Mouse (Mus musculus): ENCODE results near the gene F11r. TPM values are rescaled to one million over a fixed set of nuclear protein-coding genes. Genes with fewer than 3 reads are reported as not detected.
A peak's percentile ranks its signal among the peaks of the same experiment; 100 is the strongest.

The F11r gene
- polyA plus RNA-seq, 1 experiment from 2014 or later, result 13.4 TPM

DNA sequence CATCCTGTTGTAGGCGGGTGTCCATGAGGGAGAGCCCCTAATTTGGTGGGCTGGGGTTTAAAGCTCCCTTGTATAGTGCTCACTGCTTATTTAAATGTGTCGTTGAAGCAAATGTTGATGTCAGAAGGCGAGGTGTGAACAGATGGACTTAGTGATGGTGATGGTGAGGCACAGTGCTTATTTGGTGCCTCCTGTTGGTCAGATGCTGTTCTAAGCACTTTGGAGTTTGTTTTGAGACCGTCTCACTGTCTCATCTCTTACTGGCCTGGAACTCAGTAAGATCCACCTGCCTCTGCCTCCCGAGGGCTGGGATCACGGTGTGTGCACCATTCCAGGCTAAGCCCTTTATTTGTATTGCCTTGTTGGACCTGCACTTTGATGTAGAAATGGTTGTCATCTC is 17.6 kb downstream of the F11r start:
- no peak overlapping the region for H3K4me2 ChIP-seq (ENCODE audit: low read depth, low read length, severe bottlenecking)
- DNase-seq (ENCODE audit: low spot score) (no peak), ATAC-seq (replicated peaks; ENCODE audit: low FRiP score) (no peak)
- no peaks in the 10 kb centered on the region for H3K9me3 ChIP-seq (ENCODE audit: control insufficient read depth, low read length)
- H3K4me1 ChIP-seq (replicated peaks; ENCODE audit: control insufficient read depth, insufficient read depth, low read length), result peaks cover 3% of the 10 kb centered on the region; the same call in 1 of the 2 replicates
- no peak overlapping the region for H3K27ac ChIP-seq (ENCODE audit: low read depth, low read length)
- 83% methylated on average over 6 of the region's 6 CpGs for WGBS
- H3K27me3 ChIP-seq (ENCODE audit: control insufficient read depth, insufficient read depth, low read length), result no peaks in the 10 kb centered on the region
- H3K36me3 ChIP-seq (ENCODE audit: control insufficient read depth, insufficient read depth, low read length), result no peaks in the 10 kb centered on the region
- H3K9ac ChIP-seq (ENCODE audit: low read length), result no peak overlapping the region
- no peak overlapping the region for H3K4me3 ChIP-seq (ENCODE audit: low read depth, low read length)

DNA sequence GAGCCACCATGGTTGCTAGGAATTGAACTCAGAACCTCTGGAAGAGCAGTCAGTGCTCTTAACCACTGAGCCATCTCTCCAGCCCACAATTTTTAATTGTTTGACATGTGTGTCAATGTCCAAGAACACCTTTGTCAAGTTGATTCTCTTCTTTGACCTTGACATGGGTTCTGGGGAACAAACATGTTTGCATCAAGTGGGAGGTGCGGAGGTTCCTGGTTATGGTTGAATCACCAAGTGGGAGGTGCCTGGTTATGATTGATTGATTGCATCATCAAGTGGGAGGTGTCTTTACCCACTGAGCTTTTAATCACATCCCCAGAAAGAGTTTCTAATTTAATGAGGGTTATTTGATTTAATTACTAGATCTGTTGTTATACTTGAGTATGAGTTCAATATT is 20.2 kb downstream of the F11r start:
- Histone ChIP-seq H3K4me1 (replicated peaks; ENCODE audit: control insufficient read depth, insufficient read depth, low read length) (peaks cover 7% of the 10 kb centered on the region; the same call in 1 of the 2 replicates), H3K27me3 (ENCODE audit: control insufficient read depth, insufficient read depth, low read length) (no peaks in the 10 kb centered on the region), H3K4me3 (ENCODE audit: low read depth, low read length) (no peak overlapping the region), H3K4me2 (ENCODE audit: low read depth, low read length, severe bottlenecking) (no peak overlapping the region), H3K9ac (ENCODE audit: low read length) (no peak overlapping the region), H3K27ac (ENCODE audit: low read depth, low read length) (no peak overlapping the region), H3K36me3 (ENCODE audit: control insufficient read depth, insufficient read depth, low read length) (no peaks in the 10 kb centered on the region), H3K9me3 (ENCODE audit: control insufficient read depth, low read length) (no peaks in the 10 kb centered on the region)
- DNase-seq (ENCODE audit: low spot score) (no peak), ATAC-seq (replicated peaks; ENCODE audit: low FRiP score) (no peak)
- 100% methylated on average over 1 of the region's 1 CpGs for WGBS

DNA sequence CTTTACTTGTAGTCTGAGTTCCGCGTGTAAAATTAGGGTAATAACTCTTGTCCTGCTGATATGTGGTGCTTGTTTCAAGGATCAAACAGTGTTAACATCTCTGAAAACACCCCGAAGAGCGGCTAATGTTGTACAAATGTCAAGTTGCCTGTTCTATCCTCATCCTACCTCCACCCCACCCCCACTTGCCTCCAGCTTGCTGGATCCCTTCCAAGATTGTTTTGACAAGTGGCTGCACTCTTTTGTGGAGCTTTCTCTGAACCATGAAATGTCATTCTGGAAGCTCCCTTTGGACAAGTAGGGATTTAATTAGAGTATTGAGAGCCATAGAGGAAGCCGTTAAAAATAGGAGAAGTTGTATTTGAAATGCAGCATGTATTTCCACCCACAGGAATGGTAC is 22.5 kb downstream of the F11r start:
- 39% methylated on average over 5 of the region's 5 CpGs for WGBS
- ATAC-seq (replicated peaks; ENCODE audit: low FRiP score), result peak; percentile 45; the same call in 1 of the 2 replicates
- H3K9me3 ChIP-seq (ENCODE audit: control insufficient read depth, low read length), result no peaks in the 10 kb centered on the region
- peaks cover 7% of the 10 kb centered on the region; the same call in 1 of the 2 replicates for H3K4me1 ChIP-seq (replicated peaks; ENCODE audit: control insufficient read depth, insufficient read depth, low read length)
- H3K4me3 ChIP-seq (ENCODE audit: low read depth, low read length), result no peak overlapping the region
- H3K27me3 ChIP-seq (ENCODE audit: control insufficient read depth, insufficient read depth, low read length), result no peaks in the 10 kb centered on the region
- no peak for DNase-seq (ENCODE audit: low spot score)
- H3K4me2 ChIP-seq (ENCODE audit: low read depth, low read length, severe bottlenecking), result no peak overlapping the region
- H3K9ac ChIP-seq (ENCODE audit: low read length), result no peak overlapping the region
- no peak overlapping the region for H3K27ac ChIP-seq (ENCODE audit: low read depth, low read length)
- H3K36me3 ChIP-seq (ENCODE audit: control insufficient read depth, insufficient read depth, low read length), result no peaks in the 10 kb centered on the region

DNA sequence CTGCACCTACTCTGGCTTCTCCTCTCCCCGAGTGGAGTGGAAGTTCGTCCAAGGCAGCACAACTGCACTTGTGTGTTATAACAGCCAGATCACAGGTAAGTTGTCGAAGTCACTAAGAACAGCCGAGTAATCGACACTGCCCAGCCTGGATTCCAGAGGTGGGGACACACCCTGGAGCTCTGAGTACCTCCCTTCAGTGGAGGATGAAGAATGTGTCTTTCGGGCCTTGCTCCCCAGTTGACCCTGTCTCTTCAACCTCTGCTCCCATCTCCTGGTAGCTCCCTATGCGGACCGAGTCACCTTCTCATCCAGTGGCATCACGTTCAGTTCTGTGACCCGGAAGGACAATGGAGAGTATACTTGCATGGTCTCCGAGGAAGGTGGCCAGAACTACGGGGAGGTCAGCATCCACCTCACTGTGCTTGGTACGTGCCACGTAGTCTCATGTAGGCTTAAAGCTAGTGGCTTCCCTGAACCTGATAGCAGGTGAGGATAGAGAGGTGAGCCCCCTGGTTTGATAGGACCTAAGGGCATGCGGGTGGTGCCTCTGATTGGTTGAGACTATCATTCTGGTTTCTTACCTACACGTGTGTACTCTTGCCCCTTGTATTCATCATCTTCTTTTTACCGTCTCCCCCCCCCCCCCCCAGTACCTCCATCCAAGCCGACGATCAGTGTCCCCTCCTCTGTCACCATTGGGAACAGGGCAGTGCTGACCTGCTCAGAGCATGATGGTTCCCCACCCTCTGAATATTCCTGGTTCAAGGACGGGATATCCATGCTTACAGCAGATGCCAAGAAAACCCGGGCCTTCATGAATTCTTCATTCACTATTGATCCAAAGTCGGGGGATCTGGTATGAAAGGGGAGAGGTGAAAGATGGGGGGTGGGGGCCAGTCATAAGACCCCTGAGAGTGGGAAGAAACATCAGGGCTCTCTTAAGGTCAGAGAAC is 23.5 kb downstream of the F11r start:
- Histone ChIP-seq H3K36me3 (ENCODE audit: control insufficient read depth, insufficient read depth, low read length) (no peaks in the 10 kb centered on the region), H3K4me2 (ENCODE audit: low read depth, low read length, severe bottlenecking) (no peak overlapping the region), H3K27ac (ENCODE audit: low read depth, low read length) (no peak overlapping the region), H3K4me1 (replicated peaks; ENCODE audit: control insufficient read depth, insufficient read depth, low read length) (peaks cover 7% of the 10 kb centered on the region; the same call in 1 of the 2 replicates), H3K27me3 (ENCODE audit: control insufficient read depth, insufficient read depth, low read length) (no peaks in the 10 kb centered on the region), H3K9ac (ENCODE audit: low read length) (no peak overlapping the region), H3K4me3 (ENCODE audit: low read depth, low read length) (no peak overlapping the region), H3K9me3 (ENCODE audit: control insufficient read depth, low read length) (no peaks in the 10 kb centered on the region)
- 88% methylated on average over 22 of the region's 22 CpGs for WGBS
- DNase-seq (ENCODE audit: low spot score), result no peak
- ATAC-seq (replicated peaks; ENCODE audit: low FRiP score), result no peak

DNA sequence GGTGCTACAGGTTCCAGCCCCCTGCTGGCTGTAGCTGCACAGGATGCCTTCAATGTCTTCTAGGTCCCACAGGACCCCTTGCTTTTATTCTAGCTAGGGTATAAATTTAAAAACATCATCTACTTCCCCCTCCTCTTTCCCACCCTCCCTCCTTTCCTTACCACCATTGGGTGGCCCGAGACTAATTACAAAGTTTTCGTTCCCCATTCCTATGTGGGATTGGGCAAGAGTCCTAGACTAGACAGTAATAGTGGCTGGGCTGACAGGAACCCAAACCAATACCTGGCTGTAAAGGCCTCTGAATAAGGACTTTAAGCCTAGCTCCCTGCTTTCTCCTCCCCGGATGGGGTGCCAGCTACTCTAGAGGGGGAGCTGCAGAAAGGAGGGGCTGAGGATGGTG is 25.8 kb downstream of the F11r start:
- no peak overlapping the region for H3K4me2 ChIP-seq (ENCODE audit: low read depth, low read length, severe bottlenecking)
- no peak overlapping the region for H3K9ac ChIP-seq (ENCODE audit: low read length)
- no peaks in the 10 kb centered on the region for H3K27me3 ChIP-seq (ENCODE audit: control insufficient read depth, insufficient read depth, low read length)
- ATAC-seq (replicated peaks; ENCODE audit: low FRiP score) (no peak), DNase-seq (ENCODE audit: low spot score) (no peak)
- no peaks in the 10 kb centered on the region for H3K9me3 ChIP-seq (ENCODE audit: control insufficient read depth, low read length)
- H3K4me1 ChIP-seq (replicated peaks; ENCODE audit: control insufficient read depth, insufficient read depth, low read length), result peaks cover 7% of the 10 kb centered on the region; the same call in 1 of the 2 replicates
- WGBS, result 94% methylated on average over 3 of the region's 3 CpGs
- H3K36me3 ChIP-seq (ENCODE audit: control insufficient read depth, insufficient read depth, low read length), result no peaks in the 10 kb centered on the region
- H3K27ac ChIP-seq (ENCODE audit: low read depth, low read length), result no peak overlapping the region
- H3K4me3 ChIP-seq (ENCODE audit: low read depth, low read length), result no peak overlapping the region

DNA sequence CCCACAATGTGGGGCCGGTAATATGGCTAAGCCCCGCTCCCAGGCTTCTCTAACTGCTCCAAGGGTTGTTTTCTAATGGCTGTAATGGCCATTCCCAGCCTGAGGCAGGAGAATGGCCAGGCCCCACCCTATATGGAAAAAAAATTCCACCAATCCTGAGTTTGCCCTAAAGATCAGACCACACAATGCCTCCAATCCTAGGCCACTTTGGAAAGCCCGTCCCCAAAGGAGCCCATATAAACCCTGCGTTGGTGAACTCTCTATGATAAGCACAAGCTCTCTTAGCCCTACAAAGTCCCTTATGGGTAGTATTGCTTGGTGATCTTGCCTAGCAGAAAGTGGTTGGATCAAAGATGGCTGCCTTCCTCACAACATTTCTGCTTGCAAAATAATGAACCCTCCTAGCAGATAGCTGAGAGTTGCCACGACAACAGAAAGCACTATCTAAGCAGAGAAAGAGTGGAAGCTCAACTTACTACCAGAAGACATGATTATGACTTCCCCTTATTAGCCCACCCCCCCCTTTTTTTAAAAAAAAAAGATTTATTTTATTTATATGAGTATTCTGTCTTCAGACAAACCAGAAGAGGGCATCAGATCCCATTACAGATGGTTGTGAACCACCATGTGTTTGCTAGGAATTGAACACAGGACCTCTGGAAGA is 28.5 kb downstream of the F11r start:
- Histone ChIP-seq H3K4me3 (ENCODE audit: low read depth, low read length) (no peak overlapping the region), H3K9me3 (ENCODE audit: control insufficient read depth, low read length) (no peaks in the 10 kb centered on the region), H3K4me1 (replicated peaks; ENCODE audit: control insufficient read depth, insufficient read depth, low read length) (no peaks in the 10 kb centered on the region), H3K36me3 (ENCODE audit: control insufficient read depth, insufficient read depth, low read length) (no peaks in the 10 kb centered on the region), H3K27me3 (ENCODE audit: control insufficient read depth, insufficient read depth, low read length) (no peaks in the 10 kb centered on the region), H3K9ac (ENCODE audit: low read length) (no peak overlapping the region), H3K27ac (ENCODE audit: low read depth, low read length) (no peak overlapping the region), H3K4me2 (ENCODE audit: low read depth, low read length, severe bottlenecking) (no peak overlapping the region)
- ATAC-seq (replicated peaks; ENCODE audit: low FRiP score), result no peak
- WGBS, result 92% methylated on average over 5 of the region's 5 CpGs
- no peak for DNase-seq (ENCODE audit: low spot score)

DNA sequence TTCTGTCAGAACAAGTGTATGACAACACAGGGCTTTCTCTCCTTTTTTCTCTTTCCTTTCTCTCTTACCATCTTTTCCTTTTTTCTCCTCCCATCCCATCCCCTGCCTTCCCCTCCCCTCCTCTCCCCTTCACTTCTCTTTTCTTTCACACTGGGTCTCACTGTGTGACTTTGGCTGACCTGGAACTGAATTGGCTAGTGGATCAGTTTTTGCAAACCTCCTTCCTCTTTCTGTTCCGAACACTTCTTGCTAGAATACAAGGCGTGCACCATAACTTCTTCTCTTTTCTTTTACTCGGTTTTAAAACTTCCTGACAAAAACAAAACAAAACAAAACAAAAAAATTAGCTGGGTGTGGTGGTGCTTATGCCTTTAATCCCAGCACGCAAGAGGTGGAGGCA is 29.2 kb downstream of the F11r start:
- DNase-seq (ENCODE audit: low spot score), result no peak

DNA sequence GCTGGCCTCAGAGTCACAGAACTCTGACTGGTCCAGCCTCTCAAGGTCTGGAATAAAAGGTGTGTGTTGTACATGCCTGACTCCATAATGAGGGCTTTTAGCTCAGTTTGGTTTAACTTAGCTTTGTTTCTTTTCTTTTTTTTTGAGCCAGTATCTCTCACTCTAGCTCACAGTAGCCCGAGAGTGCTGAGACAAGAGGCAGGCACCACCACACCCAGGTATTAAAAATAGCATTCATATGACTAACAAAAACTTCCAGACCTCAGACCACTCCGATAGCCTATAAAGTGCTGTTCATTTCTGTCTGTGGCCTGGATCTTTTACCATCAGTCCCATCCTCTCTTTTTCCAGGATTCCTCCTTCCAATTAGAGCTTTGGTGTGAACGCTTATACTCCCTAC is 32.3 kb downstream of the F11r start:
- Histone ChIP-seq H3K36me3 (ENCODE audit: control insufficient read depth, insufficient read depth, low read length) (no peaks in the 10 kb centered on the region), H3K27ac (ENCODE audit: low read depth, low read length) (no peak overlapping the region), H3K9ac (ENCODE audit: low read length) (no peak overlapping the region), H3K9me3 (ENCODE audit: control insufficient read depth, low read length) (no peaks in the 10 kb centered on the region), H3K4me2 (ENCODE audit: low read depth, low read length, severe bottlenecking) (no peak overlapping the region), H3K4me1 (replicated peaks; ENCODE audit: control insufficient read depth, insufficient read depth, low read length) (no peaks in the 10 kb centered on the region), H3K4me3 (ENCODE audit: low read depth, low read length) (no peak overlapping the region), H3K27me3 (ENCODE audit: control insufficient read depth, insufficient read depth, low read length) (no peaks in the 10 kb centered on the region)
- no peak for DNase-seq (ENCODE audit: low spot score)
- ATAC-seq (replicated peaks; ENCODE audit: low FRiP score), result no peak
- 94% methylated on average over 3 of the region's 3 CpGs for WGBS

More for the DNA sequence above, 29.2 kb downstream of the F11r start:
- WGBS, result 91% methylated on average over 4 of the region's 4 CpGs
- Histone ChIP-seq H3K9me3 (ENCODE audit: control insufficient read depth, low read length) (no peaks in the 10 kb centered on the region), H3K27me3 (ENCODE audit: control insufficient read depth, insufficient read depth, low read length) (no peaks in the 10 kb centered on the region), H3K36me3 (ENCODE audit: control insufficient read depth, insufficient read depth, low read length) (no peaks in the 10 kb centered on the region), H3K9ac (ENCODE audit: low read length) (no peak overlapping the region), H3K4me1 (replicated peaks; ENCODE audit: control insufficient read depth, insufficient read depth, low read length) (no peaks in the 10 kb centered on the region), H3K4me3 (ENCODE audit: low read depth, low read length) (no peak overlapping the region), H3K4me2 (ENCODE audit: low read depth, low read length, severe bottlenecking) (no peak overlapping the region), H3K27ac (ENCODE audit: low read depth, low read length) (no peak overlapping the region)
- no peak for ATAC-seq (replicated peaks; ENCODE audit: low FRiP score)
